Mouse (Mus musculus) gastrocnemius, postnatal 10 days (tissue): ENCODE measurements around the gene Zbtb4. TPM values are rescaled to one million over a fixed set of nuclear protein-coding genes. Genes with fewer than 3 reads are reported as not detected.
A peak's percentile ranks its signal among the peaks of the same experiment; 100 is the strongest.

Experiments used
- DNase-seq: peaks from one replicate; pipeline ENCODE4 v3.0.0; 2021; ENCODE audit warnings: mixed read lengths
- total RNA-seq, 2 experiments: library from RNA; stranded (reverse); gene quantifications; 2 replicates each; pipeline ENCODE4 v1.2.3; 2021

Gene Zbtb4
- total RNA-seq, 2 experiments from 2014 or later, result 21.0 to 29.3 TPM

- no peak for DNase-seq
Observed at GRCm38 (mm10) chr11:69763551-69763950, 2.2 kb upstream of the Zbtb4 start.

DNA sequence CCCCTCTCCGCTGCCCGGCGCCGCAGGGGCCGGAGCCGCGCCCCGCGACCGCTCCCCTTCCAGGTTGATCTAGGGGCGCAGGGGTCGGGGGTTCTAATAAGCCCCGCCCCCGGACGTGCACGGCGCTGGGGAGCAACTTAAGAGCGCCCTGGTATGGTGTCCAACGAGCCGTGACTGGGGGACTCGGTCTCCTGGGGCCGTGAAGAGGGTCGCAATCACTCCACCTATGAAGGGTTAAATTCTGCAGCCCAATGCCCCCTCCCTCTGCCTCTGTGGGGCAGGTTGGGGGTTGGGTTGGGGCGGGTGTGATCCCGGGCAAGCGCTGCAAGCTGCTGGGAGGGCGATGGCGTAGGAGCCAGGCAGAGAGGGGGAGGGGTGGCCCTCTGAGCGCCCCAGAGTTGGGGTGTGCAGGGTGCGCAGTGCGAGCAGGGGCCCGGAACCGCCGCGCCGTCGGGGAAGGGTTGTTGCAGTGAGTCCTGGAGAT lies 456 bp downstream of the Zbtb4 start:
- DNase-seq, result peak; percentile 71

DNA sequence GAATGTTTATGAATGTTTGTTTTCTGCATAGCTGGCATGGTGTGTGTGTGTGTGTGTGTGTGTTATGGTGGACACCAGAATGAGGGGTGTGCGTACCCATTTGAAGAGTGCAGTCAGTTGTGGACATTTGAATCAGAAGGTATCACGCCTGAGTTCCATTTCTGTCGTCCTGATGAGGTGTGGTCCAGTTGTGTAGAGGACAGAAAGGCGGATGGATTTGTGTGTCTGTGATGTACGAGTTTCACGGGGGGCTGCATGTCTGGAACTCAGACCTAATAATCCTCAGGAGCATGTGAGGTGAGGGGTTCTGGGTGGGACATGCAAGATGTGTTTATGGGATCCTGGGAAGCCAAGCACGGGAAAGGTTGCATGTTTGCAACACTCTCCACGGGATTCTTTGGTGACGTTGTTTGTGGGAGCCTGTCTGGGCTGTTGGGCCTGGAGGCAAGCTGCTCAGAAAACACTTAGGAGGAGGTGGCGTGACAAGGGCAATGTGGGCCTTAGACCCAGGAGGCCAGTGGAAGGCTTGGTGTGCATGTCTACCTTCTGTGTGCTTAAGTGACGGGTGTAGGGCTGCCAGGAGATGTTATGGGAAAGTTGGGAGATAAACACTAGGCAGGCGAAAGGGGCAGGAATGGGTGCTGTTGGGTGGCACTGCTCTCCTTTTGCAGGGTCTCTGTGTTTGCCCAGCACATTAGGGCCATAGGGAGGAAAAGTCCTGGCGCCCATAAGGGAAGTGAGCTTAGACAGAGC lies 1.3 kb downstream of the Zbtb4 start:
- DNase-seq, result no peak

- no peak for DNase-seq
Observed at GRCm38 (mm10) chr11:69767625-69767909, 1.9 kb downstream of the Zbtb4 start.

DNA sequence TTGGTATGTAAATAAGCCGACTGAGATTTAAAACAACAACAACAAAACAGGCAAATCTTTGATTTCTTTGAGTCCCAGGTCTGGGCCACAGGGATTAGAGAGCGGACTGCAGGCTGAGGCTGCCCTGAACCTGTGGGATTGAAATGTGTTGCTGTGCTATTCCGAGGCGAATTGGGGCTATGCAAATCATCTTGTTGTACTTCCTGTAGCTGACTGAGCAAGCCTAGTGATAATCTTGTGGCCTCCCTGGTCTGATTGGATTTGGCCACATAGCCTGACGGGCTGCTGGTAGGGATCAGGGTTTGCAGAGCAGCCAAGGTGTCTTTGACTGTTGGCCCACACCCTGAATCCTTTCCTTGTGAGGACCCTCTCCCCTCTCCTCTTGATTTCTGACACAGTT lies 9.2 kb downstream of the Zbtb4 start:
- DNase-seq, result no peak

GRCm38 (mm10) chr11:69775716-69776115 lies 10.0 kb downstream of the Zbtb4 start:
- no peak for DNase-seq

DNA sequence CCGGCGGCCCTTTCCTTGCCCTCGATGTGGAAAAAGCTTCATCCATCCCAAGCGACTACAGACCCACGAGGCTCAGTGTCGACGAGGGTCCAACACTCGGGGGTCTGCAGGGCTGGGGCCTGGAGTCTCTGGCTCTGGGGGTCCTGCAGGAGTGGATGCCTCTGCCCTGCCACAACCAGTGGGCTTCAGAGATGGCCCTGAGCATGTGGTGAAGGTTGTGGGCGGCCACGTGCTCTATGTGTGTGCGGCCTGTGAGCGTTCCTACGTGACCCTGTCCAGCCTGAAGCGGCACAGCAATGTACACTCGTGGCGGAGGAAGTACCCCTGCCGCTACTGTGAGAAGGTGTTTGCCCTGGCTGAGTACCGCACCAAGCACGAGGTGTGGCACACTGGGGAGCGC lies 10.8 kb downstream of the Zbtb4 start:
- no peak for DNase-seq

DNA sequence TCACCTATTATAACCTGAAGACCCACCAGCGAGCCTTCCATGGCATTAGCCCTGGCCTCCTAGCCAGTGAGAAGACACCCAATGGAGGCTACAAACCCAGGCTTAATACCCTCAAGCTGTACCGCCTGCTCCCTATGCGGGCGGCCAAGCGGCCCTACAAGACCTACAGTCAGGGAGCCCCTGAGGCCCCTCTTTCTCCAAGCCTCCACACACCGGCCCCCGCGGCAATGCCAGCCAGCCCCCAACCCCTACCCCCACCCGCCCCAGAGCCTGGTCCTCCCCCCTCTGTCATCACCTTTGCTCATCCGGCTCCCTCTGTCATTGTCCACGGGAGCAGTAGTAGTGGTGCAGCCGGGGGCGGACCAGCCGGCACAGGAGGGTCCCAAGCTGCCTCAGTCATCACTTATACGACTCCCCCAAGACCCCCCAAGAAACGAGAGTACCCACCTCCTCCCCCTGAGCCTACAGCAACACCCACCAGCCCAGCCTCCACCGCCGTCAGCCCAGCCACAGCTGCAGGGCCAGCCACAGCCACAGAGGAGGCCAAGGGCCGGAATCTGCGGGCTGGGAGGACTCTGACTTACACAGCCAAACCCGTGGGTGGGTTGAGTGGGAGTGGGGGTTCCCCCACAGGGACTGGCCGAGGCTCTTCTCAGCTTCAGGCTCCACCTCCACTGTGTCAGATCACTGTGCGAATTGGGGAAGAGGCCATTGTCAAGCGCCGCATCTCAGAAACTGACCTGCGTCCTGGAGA lies 12.0 kb downstream of the Zbtb4 start:
- DNase-seq, result no peak

GRCm38 (mm10) chr11:69778258-69778982 lies 12.7 kb downstream of the Zbtb4 start:
- no peak for DNase-seq

GRCm38 (mm10) chr11:69778985-69779384 lies 13.3 kb downstream of the Zbtb4 start:
- no peak for DNase-seq

DNA sequence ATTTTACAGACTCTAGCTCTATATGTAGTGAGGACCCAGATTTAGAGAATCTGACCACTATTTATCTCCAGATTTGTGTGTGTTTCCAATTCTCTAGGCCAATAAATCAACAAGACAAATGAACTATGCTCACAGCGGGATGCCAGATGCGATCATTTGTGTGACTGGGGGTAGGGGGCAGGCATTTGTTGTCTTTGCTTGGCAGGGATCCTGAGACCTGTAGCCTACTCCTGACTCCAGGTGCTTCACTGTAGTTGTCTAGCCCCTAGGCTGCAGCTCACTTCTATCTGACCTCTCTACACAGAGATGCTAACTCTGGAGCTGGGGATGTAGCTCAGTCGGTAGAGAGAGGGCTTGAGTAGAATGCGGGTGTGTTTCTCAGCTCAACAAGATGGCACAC lies 16.1 kb downstream of the Zbtb4 start:
- DNase-seq, result no peak

- no peak for DNase-seq
Observed at GRCm38 (mm10) chr11:69784793-69785272, 19.1 kb downstream of the Zbtb4 start.

GRCm38 (mm10) chr11:69787306-69787705 lies 21.6 kb downstream of the Zbtb4 start:
- DNase-seq, result no peak

GRCm38 (mm10) chr11:69789431-69789830 lies 23.7 kb downstream of the Zbtb4 start:
- DNase-seq, result no peak

DNA sequence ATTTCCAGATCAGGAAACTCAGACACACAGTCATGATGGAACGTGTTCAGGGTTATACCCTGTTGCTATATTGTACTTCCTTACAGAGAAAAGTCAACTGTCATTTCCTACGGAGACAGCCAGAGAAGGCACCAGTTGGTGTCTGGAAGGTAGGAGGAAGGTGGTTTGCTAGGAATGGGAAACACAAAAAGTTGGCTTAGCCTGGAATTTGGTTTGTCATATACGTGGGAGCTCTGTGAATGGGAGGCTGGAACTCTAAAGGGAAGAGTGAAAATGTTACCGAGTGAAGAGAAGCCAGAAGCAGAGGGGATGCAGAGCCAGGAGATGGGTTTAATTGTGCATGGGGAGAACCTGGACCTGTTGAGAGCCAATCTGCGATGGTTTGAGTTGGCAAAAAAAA lies 25.7 kb downstream of the Zbtb4 start:
- DNase-seq, result no peak

- no peak for DNase-seq
Observed at GRCm38 (mm10) chr11:69793429-69793828, 27.7 kb downstream of the Zbtb4 start.

DNA sequence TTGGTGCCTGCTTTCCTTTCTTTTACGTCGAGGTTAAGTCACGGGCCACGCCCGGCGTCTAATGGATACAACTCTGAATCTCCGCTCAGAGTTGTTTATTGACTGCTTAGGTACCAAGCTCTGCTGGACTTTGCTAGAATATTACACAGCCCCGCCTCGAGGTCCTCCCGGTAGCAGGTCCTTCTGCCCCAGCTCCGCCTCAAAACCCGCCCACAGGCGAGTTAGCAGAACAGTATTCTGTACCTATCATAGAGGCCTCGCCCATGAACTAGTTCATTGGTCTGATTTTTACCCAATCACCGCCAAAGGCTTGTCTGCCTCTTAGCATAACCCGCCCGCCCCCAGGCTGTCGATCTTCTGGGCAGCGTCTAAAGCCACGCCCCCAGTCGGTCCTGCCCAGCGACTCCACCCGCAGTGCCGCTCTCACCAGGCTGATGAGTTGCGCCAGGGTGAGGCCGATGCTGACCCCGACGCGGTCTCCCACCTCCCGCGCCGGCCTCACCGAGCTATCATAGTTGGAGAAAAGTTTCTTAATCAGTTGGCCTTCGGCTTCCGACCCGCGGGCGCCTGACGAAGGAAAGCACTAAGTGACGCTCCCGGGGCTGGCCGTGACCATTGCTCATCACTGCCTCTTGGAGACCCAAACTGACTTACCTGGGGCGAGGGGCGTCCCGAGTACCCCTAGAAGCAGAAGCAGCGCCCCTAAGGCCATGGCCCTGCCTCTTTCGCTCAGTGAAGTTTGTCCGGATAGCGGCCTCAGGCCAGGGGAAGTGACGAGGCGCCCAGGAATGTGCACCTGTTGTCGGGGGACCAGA lies 29.7 kb downstream of the Zbtb4 start, which contains the start of gene Chrnb1:
Chrnb1 (minus strand) TSS at position 776 of the 815 bp plus-strand sequence.
- peak; percentile 88 for DNase-seq

- no peak for DNase-seq
Observed at GRCm38 (mm10) chr11:69795983-69796435, 30.3 kb downstream of the Zbtb4 start.

DNA sequence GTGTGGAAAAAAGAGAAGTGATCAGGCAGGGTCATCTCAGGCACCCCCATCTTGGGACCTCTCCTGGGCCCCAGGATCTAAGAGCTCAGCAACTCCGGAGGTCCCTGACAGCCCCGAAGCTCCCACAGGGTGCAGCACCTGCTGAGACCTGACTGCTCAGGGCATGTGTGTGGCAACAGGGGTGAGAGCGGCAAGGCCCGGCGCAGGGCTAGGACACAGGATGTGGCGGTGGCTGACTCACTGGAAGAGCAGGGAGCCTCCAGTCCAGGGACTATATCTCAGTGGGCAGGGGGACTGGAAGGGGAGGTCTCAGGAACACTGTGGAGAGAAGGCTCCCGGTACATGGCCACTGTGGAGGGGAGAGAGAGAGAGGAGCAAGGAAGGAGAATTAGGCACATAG lies 32.2 kb downstream of the Zbtb4 start:
- DNase-seq, result no peak

GRCm38 (mm10) chr11:69799394-69800137 lies 33.9 kb downstream of the Zbtb4 start:
- DNase-seq, result no peak

GRCm38 (mm10) chr11:69800138-69800391 lies 34.4 kb downstream of the Zbtb4 start:
- peak; percentile 79 for DNase-seq
